Mouse (Mus musculus): ENCODE measurements at regions not wholly inside any gene's neighbourhood (a gene's known extent, or its start where the extent isn't known, plus 50 kb on each side); places are given as distances from the start of the nearest gene placed in this dataset.

DNA sequence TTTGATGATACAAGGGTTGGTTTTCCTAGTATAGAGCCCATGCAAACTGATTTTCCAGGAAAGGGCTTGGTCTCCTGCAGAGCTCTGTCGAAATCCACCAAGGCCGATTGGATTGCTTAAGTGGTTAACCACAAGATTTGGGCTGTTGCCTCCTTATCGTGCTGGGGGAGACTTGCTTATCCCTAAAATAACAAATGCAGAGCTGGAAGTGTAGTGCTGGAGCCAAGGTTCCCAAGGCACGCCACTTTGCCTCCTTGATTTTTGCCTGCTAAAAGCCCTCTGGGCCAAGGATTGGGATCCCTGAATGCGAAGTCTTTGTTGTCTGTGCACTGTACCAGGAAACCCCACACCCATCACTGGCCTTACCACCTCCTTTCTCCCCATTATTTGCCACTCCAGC is 52.8 kb upstream of the Tmem178 start:
- DNase-seq (ENCODE audit: low spot score) = peak; percentile 91

DNA sequence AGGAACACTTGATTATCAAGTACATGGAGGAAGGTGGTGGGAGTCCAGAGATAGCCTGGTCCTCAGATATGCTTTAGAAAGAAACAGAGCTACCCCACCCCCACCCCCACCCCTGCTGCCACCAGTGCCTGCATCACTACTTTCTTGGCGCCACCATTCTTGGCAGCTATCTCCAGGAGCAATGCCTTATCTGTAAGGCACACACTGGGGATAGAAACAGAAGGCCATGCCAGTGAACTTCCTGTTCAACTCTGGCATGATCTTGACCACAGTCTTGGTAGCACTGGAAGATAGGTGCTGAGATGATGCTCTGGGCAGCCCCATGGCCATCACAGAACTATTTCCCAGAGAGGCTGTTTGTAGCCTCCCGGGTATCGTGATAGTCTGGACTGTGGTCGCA is 55.3 kb upstream of the Tmem178 start:
- no peak for DNase-seq (ENCODE audit: low spot score)

DNA sequence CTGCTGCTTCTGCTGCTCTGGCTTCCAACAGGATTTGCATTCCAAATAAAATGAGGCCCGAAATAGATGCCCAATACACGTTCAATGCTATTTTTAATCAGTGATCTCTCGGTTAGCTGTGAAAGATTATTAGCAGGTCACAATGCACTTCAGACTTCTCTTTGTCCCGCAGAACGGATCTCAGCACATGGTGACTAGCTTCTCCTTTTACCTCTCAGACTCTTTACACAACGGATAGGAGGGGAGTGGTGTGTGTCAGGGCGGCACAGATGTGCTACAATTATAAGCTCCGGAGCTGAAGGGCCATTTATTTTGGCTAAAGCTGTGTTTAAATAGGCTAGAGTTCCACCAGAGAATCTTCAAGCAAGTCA is 56.7 kb upstream of the Tmem178 start:
- DNase-seq (ENCODE audit: low spot score) = no peak

DNA sequence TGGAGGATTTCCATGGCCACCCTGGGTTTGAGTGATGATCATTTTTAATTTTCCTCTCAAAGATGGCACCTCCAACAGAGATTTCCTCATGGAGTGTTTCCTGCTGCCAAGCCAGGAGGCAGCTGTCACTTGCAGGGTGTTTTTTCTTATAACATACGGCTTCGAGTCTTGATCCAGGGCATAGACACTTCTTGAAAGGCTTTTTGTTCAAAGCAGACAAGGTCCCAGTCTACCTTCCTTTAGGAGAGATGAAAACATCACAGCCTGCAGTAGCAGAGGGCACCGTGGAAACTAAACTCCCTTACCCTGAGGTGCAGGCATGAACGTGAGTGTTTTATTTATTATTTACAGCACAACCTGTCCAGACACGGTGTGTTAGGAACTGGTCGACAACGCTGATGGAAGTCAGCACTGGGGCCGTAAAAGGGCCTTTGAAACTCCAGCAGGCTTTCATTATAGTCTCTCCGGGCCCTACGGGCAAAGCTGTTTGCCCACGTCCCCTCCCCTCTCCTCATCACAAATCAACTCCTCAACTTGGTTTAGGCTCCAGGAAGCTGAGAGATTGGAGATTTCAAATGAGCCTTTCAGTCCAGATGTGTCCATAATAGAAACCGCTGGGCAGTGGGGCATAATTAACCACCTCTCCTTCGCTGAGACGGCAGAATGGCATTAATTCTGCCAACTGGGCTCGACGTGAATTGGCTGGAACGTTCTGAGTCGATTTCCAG is 57.2 kb upstream of the Tmem178 start:
- DNase-seq (ENCODE audit: low spot score) = no peak

DNA sequence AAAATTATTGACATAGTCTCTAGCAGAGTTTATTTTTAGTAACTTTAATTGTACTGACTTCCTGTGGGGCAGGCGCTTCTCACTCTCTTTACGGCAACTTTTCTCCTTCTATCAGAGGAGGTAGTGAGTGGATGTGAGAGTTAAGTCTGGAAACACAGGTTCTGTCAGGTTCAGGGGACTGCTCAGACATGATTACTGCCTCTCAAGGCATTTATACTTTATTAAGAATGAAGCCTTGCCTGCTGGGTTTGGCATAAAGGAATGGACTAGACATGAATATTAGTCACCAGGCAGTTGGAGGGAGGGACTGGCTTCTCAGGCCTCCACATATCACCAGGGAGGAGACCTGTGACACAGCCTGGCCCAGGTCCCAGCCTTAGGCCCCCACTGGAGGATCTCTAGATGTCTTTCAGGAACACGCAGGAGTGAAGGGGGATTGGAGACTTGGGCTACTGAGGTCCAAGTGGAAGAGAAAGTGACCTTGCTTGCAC is 58.2 kb upstream of the Tmem178 start:
- no peak for DNase-seq (ENCODE audit: low spot score)

DNA sequence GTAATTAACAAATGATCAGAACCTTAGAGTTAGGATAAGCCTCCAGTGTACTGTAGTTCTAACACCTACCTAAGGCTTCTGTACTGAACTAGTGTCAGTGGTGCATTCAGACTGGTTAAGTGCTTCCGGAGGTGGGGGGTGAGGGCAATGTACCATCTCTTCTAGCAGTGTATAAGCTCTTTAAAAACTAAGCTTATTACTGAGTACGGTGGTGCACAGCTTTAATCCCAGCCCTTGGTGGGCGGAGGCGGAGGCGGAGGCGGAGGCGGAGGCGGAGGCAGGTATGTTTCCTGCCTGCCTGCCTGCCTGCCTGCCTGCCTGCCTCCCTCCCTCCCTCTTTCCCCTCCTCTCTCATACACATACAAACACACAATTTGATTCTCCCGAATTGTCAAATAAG is 58.7 kb upstream of the Tmem178 start:
- DNase-seq (ENCODE audit: low spot score) = no peak

DNA sequence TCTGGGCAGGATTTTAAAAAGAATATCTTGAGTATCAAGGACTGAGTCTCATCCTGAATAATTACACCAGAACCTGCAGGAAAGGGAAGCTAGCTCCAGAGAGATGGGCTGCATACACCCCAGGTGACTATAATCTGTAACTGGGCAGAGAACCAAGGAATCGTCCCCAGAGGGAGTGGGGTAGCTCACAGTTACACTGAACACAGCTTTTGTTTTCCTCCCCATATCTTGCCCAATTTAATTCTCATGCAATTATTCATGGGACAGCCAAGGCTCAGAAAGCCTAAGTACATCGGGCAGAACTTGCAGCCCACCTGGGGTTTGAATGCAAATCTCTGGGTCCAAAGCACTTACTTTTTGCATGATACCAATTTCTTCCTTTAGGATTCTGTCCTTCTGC is 59.5 kb upstream of the Tmem178 start:
- DNase-seq (ENCODE audit: low spot score) = no peak

DNA sequence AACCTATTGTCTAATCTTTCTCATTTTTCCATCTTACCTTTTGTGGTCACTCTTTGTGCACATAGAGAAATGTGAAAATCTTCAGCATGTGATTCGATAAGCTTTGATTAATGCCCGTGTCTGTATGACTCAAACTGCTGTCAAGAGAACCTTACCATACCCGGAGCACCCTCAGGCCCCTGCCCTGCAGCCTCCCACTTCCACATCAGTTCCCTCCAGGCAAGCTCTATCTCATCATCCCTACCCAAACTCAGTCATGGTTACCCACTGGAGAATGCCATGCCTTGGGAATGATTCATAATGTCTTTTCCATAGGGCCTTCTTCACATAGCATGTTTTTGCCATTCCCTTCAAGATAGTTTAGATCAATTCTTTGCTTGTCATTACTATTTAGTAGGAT is 62.0 kb upstream of the Tmem178 start:
- DNase-seq (ENCODE audit: low spot score) = no peak

DNA sequence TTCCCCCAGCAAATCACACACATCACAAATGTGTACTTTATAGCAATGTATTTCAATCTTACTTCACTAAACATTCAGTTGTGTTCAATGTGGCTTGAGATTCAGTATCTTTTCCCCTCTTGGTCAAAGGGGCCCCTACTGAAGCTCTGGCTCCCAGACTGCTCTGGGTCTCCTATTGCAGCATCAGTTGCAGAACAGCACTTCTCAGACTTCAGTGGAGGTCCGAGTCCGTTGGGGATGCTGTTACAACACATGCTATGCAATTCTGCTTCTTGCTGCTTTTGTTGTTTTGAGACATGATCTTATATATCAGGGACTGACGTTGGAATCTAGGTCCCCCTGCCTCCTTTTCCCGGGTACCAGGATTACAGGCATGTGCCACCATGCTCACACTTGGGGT is 64.1 kb upstream of the Tmem178 start:
- DNase-seq (ENCODE audit: low spot score) = no peak

DNA sequence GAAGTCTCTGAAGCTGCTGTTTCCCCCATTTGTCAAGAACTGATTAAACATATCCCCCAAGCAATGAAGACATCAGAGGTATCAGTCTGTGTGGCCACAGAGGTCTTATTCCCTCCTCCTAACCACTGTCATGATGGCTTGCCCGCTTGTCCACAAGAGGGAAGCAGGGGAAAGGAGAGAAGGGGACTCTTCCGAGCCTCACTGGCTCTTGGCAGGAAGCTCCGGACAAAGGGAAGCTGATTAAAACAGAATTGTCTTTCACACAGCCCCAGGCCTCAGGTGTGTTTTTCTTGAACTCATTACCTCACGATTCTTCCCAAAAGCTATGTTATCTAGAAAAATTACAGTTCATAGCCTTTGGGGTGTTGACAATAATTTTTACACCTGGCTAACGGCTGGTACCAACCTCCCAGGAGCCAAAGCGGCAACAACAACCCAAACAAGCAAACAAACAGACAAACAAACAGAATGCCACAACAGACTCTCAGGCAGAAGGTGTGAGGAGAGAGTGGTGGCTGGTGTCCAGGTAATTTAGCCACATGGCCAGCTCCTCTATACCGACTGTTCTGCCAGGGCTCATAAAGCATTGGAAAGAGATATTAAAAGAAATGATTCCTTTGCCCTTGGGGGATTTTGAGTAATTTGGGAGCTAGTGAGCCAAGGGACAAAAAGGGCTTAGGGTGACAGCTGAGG is 68.9 kb upstream of the Tmem178 start:
- DNase-seq (ENCODE audit: low spot score) = peak; percentile 42

DNA sequence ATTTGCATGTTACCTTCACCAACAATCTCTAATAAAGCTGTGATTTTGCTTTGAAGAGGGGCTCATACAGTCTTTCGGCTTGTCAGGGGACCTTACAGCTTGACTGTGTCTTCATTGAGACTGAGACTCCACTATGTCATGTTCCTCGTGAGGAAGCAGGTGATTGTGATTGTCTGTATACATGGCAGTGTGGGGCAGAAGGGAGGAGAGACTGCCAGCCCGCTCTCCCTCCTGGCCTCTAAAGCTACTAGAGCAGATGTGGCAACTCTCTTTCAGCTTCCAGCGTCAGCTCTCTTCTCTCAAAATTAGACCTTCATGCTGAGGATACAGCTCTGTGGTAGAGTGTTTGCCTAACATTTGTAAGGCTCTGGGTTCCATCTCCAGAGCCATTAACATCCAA is 73.5 kb upstream of the Tmem178 start:
- no peak for DNase-seq (ENCODE audit: low spot score)

DNA sequence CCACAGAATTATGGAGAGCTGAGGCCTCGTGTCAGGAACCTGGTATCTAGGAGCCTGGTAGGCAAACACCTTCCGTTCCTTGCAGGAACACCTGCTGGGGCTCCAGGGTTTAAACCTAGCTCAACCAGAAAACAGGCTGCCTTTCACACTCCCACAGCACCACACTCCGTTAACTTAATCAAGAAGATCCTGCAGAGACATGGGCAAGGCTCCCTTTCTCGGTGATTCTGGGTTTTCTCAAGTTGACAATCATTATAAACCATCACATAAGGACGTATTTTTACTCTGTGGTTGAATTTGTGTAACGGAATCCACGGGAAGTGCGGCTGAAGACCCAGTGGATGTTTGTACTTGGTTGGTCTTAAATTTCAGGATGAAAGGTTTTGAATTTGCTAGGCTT is 82.1 kb upstream of the Tmem178 start:
- no peak for DNase-seq (ENCODE audit: low spot score)

DNA sequence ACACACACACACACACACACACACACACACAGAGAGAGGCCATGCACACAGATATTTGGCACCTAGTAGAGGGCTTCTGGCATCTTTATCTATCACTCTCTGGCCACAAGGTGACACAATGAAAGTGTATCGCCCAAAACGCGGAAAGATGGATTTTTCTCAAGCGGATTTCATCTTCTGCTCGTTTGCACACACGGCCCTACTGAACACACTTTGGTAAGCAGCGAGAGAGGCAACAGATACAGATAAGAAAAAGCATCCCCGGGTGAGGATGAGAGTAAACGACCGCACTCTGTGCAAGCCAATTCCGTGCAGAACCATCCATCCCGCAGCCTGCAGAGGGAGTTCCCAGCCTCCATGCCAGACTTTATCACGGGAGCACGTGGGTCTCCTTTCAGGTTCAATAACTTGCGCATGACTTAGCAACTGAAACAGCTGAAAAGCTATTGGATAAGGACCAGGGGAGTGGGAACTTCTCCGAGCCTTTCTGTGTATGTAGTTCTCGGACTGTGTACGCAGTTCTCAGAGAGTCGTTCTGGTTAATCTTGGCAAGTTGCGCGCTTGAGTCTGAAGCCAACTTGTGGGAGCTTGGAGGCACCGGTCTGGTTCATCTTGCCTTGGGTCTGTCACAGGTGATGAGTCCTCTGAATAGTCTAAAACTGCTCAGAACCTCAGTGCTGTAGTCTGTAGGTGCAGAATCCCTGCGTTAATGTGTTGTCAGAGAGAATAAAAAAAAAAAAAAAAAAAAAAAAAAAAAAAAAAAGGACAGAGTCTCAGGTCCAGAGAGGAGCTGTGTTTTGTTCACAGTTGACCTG is 97.2 kb upstream of the Tmem178 start:
- no peak for DNase-seq (ENCODE audit: low spot score)

DNA sequence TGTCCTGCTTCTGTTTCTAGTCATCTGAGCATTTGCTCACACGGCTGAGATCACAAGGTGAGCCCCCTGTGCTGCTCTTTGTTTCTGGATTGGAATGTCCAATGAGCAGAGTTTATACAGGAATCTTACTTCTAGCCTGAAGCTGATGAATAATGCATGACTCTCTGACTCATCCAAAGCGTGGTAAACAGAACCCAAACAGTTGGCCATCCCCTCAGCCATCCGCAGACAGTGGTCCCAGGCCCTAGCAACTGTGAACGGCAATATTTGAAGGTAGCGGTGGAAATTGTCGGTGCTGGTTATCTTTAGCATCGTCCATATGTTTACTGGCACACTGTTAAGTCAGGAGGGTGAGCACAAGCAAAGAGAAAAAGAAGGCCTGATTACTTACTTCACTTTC is 99.1 kb upstream of the Tmem178 start:
- no peak for DNase-seq (ENCODE audit: low spot score)

DNA sequence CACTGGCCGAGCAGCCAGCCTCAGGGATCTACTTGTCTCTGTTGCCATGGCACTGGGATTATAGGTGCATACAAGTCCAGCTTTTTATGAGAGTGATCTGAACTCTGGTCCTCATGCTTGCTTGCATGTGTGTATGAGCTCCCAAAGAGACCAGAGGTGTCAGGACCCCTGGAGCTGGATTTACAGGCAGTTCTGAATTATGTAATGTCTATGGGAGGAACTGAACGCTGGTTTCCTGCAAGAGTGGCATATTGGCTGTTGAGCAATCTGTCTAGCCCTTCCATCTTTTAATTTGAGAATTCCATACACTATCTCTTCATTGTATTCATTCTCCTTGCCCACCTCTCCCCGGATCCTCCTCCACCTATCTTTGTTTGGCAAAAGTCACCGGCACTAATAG is 102.5 kb upstream of the Tmem178 start:
- no peak for DNase-seq (ENCODE audit: low spot score)

DNA sequence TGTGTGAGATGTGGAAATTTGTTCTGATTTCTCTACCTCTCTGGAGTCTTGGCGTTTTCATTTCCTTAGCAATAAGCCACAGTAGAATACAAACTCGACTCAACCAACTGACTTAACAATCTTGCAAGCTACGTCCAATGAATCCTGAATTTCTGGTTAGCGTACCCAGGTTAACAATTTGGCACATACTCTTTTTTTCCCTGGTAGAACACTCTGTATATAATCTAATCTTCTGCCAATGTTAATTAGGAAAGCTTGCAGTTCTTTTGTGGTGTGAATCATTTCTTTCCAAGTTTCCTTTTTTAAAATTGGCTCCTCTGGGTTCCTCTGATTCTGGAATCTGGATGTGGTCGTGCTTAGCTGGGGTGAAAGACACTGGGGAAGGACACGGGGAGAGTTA is 103.5 kb upstream of the Tmem178 start:
- DNase-seq (ENCODE audit: low spot score) = no peak

DNA sequence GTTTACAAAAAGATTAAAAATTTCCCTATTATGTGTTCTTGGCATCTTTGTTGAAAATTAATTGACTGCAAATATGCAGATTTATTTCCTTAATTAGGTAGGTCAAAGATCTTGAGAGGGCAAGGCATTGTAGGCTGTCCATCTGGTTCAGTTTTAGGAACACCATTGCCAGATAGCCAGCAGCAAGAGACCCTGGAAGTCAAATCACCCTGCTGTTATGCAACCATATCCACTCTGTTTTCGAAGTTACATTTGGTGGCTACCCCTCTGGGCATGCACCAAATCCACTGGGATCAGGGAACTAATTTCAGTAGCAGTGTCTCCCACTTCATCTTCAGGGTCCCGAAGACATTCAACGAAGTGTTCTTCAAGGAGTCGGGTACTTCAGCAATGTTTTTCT is 104.0 kb upstream of the Tmem178 start:
- DNase-seq (ENCODE audit: low spot score) = no peak

DNA sequence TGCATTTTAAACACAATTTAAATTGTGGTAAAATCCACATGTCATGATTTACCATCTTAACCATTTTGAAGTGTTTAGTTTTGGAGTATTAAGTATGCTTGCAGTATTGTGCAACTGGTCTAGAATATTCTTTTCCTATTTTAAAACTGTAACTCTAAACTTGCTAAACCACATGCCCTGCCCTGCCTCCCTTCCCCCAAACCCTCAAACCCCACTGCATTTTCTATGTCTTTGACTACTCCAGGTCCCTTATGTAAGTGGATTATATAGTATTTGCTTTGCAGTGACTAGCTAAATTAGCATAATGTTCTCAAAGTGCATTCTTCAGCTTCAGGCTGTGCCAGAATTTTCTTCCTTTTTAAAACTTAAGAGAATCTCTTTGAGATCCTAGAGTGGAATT is 106.4 kb upstream of the Map4k3 start:
- DNase-seq (ENCODE audit: low spot score) = no peak

DNA sequence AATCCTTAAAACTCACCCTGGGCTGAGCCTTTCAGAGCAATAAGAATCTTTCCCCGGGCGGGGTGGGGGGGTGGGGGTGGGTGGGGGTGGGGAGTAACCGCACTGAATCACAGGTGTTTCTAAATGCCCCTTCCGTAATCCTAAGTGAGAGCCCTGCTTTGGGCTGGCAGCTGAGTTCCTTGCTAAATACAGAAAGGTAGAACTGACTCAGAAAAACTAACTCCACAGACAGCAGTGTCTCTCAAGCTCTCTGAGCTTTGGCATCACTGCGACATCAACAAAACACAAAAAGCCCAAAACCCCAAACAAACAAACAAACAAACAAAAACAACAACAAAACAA is 105.9 kb upstream of the Map4k3 start:
- DNase-seq (ENCODE audit: low spot score) = no peak

DNA sequence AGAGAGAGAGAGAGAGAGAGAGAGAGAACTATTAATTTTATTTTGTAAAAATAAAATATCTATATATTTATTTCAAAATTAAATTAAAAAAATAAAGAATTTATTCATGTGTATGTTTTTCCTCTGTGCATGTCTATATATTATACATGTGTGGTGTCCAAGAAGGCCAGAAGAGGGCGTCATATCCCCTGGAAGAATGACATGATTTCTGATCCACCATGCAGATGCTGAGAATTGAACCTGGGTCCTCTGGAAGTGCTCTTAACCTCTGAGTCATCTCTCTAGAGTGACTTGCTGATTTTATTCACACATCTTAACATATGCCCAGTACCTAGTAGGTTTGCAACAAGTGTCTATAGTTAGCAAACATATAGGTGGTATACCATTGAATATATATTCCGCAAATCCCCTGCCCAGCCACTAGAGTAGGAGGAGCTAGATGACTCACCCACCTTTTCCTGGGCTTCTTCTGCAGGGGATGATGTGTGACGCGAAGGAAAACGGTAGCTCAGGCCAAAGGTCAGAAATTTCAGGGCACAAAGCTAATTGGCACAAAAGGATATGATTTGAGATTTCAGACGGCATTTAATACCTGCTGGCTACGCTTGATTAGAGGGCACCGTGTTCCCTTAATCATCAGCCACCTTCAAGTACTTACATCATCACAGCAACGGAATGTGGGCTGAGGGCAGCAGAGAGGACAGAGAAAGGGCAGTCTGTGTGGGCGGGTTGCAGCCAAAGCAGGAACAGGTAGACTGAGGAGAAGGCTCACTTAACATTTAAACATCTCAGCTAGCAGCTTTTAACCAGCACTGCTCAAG is 105.3 kb upstream of the Map4k3 start:
- DNase-seq (ENCODE audit: low spot score) = no peak

DNA sequence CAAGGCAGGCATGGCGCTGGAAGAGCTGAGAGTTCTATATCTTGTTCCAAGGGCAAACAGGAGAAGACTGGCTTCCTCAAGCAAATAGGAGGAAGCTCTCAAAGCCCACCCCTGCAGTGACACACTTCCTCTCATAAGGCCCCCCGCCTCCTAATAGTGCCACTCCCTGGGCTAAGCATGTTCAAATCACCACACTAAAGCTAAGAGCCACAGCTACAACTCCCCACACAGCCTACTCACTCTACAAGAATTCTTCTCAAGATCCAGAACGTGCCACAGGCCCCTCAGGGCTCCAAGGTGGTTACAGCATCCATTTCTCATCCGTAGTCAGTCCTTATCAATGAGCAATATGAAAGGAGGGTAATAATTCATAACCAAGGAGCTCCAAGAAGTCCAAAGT is 103.4 kb upstream of the Map4k3 start:
- DNase-seq (ENCODE audit: low spot score) = no peak

DNA sequence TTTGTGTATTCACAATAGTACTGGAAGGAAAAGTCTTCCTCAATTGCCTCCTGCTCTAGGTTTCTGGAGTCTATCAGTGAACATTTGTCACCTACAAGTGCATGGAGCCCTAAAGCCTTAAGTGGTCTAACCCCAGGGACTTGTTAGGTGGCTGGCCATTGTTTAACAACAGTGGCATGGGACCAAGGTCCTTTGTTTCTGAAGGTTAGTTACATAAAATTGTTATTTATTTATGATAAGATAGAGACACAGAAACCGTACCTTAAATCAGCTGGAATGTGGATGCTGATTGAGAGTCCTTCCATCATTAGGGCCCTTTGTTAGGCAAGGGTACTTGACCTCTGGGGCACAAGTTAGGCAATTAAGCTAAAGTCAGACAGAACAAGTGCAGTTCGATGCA is 99.6 kb upstream of the Map4k3 start:
- DNase-seq (ENCODE audit: low spot score) = no peak
